Mouse (Mus musculus): Measurements from ENCODE around the gene Fam90a1b.
"Not testable (repeated sequence)": the region's sequence is repeated elsewhere in the genome, so short reads cannot be mapped to it uniquely, and the experiment has no call there.

Fam90a1b gene

DNA sequence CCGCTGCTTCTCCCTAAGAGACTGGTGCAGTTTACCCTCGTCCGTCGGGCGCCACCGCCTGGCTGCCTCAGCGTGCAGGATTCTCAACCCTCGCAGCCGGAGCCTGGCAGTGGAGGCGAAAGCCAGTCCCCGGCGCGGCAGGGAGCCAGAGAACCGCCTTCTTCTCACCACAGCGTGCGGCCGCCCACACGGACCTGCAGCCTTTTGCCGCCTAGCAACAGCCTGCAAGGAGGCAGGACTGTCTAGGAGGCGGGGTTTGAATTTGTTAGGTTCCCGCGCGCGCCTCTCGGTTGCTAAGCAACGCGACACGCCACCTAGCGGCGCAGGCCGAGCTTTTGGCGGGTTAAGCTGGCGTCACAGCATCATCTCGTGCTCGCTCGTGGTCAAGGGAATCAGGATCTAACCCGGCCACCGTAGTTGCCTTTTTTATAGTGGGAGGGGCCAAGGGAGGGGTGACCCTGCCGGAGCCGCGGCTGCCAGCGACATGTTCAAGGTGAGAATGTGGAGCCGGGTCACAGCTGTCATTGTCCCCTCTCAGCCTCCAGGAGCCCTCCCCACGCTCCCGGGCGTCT lies at the start of gene Fam90a1b, which contains the start of gene Apoo:
Gene Fam90a1b, minus strand, starts transcription at position 108 of the 572 bp plus-strand sequence.
Gene Apoo, plus strand, starts transcription at position 448 of the 572 bp plus-strand sequence.
- DNase-seq = peak; percentile 97

DNA sequence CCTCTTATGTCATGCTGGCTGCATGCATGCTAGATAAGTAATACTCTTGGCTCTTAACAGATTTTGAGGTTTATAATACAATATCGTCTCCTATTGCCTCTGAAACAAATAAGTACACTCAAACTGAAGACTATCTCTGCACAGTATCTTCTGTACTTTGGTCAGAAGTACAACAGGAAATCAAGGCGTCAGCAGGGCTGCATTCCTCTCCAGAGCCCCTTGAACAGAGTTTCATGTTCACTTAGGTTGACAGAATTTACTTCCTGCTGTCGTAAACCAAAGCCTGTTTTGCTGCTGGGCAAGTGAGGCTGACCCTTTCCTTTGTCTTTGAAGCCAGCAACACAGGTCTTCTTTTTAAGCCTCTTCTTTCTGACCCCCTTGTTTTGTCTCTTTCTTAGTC lies 42.4 kb upstream of the Fam90a1b start:
- peak; percentile 7 for DNase-seq

DNA sequence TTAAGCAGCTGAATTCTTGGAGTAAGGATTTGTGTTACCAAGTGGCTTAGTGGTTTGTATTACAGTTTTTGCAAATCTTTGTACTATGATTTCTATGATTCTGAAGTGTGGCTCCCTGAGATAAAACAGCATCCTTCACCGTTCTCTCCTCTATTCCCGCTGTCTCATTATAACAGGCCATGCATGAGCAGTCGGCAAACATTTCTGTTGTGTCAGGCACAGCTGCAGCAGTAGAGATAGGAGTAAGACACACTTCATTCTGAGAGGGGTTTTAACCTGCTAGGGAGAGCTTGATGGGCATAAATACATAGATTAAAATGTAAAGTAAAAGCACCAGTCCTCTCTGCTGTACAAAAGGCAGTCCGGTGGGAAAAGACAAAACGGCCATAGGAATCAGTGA lies 12.2 kb upstream of the Fam90a1b start:
- DNase-seq = no peak

DNA sequence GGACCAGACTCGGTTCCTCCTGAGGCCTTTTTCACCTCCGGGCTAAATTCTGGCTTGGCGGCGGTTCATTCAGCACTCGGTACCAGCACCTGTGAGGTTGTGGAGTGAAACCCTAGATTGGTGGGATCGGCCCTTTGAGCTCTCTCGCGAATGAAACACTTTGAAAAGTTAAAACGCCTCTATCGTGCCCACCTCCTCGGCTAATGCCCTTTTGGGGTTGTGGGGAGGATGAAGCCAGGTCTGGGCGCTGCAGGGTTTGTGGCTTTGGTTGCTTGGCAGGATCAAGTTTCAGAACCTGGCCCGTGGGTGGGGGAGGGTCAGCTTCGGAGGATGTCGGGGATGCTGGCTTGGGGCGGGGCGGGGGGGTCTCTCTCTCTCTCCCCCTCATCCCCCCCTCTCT lies 671 bp upstream of the Fam90a1b start:
- no peak for DNase-seq

DNA sequence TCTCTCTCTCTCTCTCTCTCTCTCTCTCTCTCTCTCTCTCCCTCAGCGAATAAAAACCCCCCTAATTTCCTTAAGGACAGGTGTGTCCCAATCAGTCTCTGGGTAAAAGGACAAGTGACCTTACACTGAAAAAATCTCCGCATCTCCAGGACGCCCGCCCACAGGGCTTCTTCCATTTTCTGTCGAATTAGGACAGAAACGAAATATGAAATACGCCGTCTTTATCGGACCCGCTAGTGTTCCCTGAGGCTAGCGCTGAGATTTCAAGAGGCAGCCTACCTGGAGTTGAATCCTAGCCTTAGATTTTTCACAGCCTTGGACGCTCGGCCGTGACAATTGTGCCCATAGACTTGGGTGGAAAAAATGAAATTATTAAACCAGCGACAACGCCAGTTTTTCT lies 548 bp downstream of the Fam90a1b start:
- DNase-seq = no peak

DNA sequence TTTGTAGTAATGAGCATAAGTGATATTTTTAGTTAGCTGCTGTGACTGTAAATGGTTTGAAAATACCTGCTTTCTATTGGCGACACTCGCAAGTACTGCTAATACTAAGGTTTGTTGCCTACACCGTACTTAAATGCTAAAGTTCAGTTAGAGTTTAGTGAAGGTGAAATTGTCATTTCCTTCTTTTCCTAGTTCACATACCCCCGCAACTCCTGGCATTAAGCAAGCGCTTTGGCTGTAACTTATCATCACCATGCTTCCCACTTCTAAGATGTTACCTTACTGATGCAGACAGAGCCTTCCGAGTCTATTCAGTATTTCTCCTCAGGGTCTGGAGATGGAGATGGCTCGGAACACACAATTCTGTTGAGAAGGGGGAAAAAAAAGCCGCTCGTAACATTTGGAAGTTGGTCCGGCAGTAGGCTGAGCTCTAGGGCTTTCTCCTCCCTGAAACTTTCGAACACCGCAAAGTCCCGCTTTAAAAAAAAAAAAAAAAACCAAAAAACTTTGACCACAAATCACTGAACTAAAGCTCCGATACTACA lies 1.1 kb downstream of the Fam90a1b start:
- DNase-seq = no peak

DNA sequence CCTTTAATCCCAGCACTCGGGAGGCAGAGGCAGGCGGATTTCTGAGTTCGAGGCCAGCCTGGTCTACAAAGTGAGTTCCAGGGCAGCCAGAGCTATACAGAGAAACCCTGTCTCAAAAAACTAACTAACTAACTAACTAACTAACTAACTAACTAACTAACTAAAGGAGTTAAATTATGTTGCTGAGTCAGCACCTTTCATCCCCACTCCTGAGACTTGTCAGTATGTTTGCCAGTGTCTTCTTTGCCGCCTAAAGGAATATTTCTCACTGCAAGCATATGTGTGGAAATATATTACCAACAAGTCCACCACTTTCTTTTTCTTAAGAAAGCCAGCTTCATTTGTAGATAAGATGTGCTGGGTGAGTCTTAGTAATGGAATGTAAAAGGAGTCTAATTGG lies 22.9 kb downstream of the Fam90a1b start:
- not testable (repeated sequence) for DNase-seq

DNA sequence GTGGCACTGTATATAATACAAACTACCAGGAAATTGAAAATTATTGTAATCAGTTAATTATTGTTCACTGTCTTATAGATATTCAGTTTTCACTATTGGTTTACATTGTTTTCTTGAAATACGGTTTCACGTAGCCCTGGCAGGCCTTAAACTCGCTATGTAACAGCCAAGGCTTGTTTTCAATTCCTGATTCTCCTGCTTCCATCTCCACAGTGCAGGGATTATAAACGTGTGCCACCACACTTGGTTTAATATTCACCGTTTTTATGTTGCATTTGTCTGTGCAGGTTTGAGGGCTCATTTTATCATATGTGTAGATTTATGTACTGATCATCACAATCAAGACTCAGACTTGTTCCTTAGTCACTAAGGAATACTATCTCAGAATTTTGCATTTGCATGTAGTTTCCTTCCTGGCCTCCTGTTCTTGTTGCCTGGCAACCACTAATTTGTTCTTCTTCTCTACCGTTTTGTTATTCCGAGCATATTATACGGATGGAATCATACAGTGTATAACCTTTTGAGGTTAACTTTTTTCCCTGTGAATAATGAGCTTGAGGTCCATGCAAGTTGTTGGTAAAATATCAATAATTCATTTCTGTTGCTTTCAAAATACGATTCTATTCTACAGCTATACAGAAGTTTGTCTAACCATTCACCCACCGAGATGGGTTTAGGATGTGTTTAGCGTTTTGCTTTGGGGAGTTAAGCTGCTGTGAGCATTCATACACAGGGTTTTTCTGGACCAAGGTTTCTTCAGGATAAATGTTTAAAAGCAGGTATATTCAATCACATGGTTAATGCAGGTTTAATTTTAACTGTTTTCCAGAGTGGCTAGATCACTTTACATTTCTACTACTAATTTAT lies 45.3 kb downstream of the Fam90a1b start:
- DNase-seq = no peak

All from lung, postnatal 36 days (tissue).